Mouse (Mus musculus) hindbrain, embryonic 11.5 days (tissue): Measurements from ENCODE around the gene Fam196a. TPM values are rescaled to one million over a fixed set of nuclear protein-coding genes. Genes with fewer than 3 reads are reported as not detected.

Source experiments
- ATAC-seq: fragments of 200-750 bp; cut with Nextera tagmentation; 2 replicates; pipeline ENCODE4 v1.8.0; 2017; ENCODE audit warnings: mild to moderate bottlenecking, moderate TSS enrichment, moderate library complexity; ENCODE audit not compliant: low FRiP score
- DNase-seq: peaks from one replicate; pipeline ENCODE4 v3.0.0-alpha.2; 2015; ENCODE audit warnings: low spot score
- H3K27ac ChIP-seq: fragments of 300-500 bp; sonication (generic); 2 replicates; pipeline ENCODE4 v1.5.1; 2014; ENCODE audit warnings: mild to moderate bottlenecking, low read depth, low read length
- H3K27me3 ChIP-seq: fragments of 300-500 bp; sonication (generic); 2 replicates; pipeline ENCODE4 v1.6.1; 2014; ENCODE audit warnings: mild to moderate bottlenecking, low read length, moderate library complexity, mixed read lengths; ENCODE audit not compliant: control insufficient read depth, insufficient read depth
- H3K36me3 ChIP-seq: fragments of 300-500 bp; sonication (generic); 2 replicates; pipeline ENCODE4 v1.6.1; 2014; ENCODE audit warnings: mild to moderate bottlenecking, low read length, moderate library complexity, mixed read lengths; ENCODE audit not compliant: control insufficient read depth, insufficient read depth
- H3K4me1 ChIP-seq: fragments of 300-500 bp; sonication (generic); replicated peaks from 2 replicates; pipeline ENCODE4 v1.6.1; 2014; ENCODE audit warnings: low read length, mixed read lengths; ENCODE audit not compliant: control insufficient read depth, insufficient read depth
- H3K4me2 ChIP-seq: fragments of 300-500 bp; sonication (generic); replicated peaks from 2 replicates; pipeline ENCODE4 v1.6.1; 2014; ENCODE audit warnings: mild to moderate bottlenecking, low read depth, low read length
- H3K4me3 ChIP-seq: fragments of 300-500 bp; sonication (generic); 2 replicates; pipeline ENCODE4 v1.5.1; 2014; ENCODE audit warnings: low read depth, low read length
- H3K9ac ChIP-seq: fragments of 300-500 bp; sonication (generic); 2 replicates; pipeline ENCODE4 v1.6.1; 2014; ENCODE audit warnings: low read depth, low read length
- H3K9me3 ChIP-seq: fragments of 300-500 bp; sonication (generic); 2 replicates; pipeline ENCODE4 v1.6.1; 2016; ENCODE audit warnings: low read length; ENCODE audit not compliant: control insufficient read depth
- WGBS: fragments of 180-500 bp; shearing (Covaris S2); extraction: QIAGEN DNeasy Blood & Tissue Kit; methylation state at CpG from one replicate; pipeline ENCODE4 v1.1.7; 2014; 5-methylcytosine and 5-hydroxymethylcytosine counted together
- polyA plus RNA-seq: library from polyadenylated mRNA; unstranded; fragments of >200 nt; fragmentation: Nextera tagmentation; extraction: Ambion mirVana; gene quantifications from 2 replicates; pipeline ENCODE4 v1.2.1, GENCODE M21; 2014

Fam196a gene
- polyA plus RNA-seq, result 2.4 and 3.1 TPM in 2 replicates

DNA sequence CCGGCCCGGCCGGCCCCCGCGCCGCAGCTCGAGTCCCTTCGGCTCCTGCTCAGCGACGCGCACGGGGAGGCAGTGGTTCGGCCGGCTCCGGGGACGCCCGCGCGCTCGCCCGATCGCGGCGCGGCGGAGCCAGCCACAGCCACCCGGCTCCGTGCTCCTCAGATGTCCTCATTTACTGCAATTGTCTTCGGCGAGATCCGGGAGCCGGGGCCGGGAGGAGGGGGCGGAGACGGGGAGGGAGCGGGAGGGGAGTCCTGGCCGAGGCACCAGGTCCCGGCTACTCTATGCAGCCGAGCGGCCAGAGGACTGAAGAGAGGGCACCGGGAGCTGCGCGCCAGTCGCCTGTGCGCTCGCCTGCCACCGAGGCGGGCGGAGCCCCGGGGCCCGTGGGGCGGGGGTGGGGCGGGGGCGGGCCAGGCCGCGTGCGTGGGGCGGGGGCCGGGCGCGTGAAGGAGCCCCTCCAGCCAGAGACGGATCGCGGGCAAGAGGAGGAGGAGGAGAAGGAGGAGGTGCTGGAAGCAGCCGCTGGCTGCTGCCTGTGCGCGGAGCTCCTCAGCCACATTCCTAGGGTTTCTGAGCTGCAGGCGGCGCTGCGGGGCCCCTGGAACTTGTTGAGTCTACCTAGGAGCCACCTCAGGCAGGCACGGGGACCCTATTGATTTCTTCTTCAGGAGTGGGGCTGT lies at the start of gene Fam196a:
TSS of gene Fam196a (minus strand) at position 504 of the 683 bp plus-strand sequence.
- Histone ChIP-seq H3K4me2 (peak within 1 kb of the TSS; percentile 84), H3K4me1 (no peaks in the 10 kb centered on the region; the same call in 1 of the 2 replicates), H3K4me3 (peak within 1 kb of the TSS; percentile 46), H3K9ac (peak within 1 kb of the TSS; percentile 42), H3K36me3 (no peaks in the 10 kb centered on the region), H3K27ac (no peak within 1 kb of the TSS), H3K27me3 (peaks cover 15% of the 10 kb centered on the region), H3K9me3 (no peaks in the 10 kb centered on the region)
- WGBS, result 0% methylated on average over 29 of the region's 71 CpGs
- DNase-seq (peak; percentile 70), ATAC-seq (peak; percentile 90)

GRCm38 (mm10) chr7:134961608-134962007 lies 23.4 kb upstream of the Fam196a start:
- Histone ChIP-seq H3K4me3 (no peak overlapping the region), H3K4me1 (no peaks in the 10 kb centered on the region), H3K9me3 (no peaks in the 10 kb centered on the region), H3K27ac (no peak overlapping the region), H3K36me3 (no peaks in the 10 kb centered on the region), H3K9ac (no peak overlapping the region), H3K27me3 (no peaks in the 10 kb centered on the region), H3K4me2 (no peak overlapping the region)
- no peak for ATAC-seq
- 80% methylated on average over 2 of the region's 2 CpGs for WGBS
- DNase-seq, result no peak

DNA sequence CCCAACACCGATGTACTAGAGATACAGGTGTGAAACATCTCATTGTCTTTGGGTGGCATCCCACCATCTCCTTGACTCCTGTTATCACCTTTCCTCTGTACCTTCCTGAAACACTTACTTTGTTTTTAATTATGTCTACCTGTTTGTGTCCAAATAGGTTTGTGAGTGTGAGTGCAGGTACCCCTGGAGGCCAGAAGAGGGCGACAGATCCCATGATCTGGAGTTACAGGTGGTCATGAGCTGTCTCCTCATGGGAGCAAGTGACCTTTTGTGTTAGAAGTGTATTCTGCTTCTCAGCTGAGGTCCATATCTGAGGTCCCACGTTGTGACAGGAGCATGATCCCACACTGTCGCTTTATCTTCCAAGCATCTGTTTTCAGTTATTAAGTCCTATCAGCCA lies 22.6 kb upstream of the Fam196a start:
- ATAC-seq (no peak), DNase-seq (peak; percentile 18)
- Histone ChIP-seq H3K9me3 (no peaks in the 10 kb centered on the region), H3K27ac (no peak overlapping the region), H3K4me1 (no peaks in the 10 kb centered on the region), H3K27me3 (no peaks in the 10 kb centered on the region), H3K4me3 (no peak overlapping the region), H3K4me2 (no peak overlapping the region), H3K9ac (no peak overlapping the region), H3K36me3 (no peaks in the 10 kb centered on the region)
- 68% methylated on average over 4 of the region's 4 CpGs for WGBS

DNA sequence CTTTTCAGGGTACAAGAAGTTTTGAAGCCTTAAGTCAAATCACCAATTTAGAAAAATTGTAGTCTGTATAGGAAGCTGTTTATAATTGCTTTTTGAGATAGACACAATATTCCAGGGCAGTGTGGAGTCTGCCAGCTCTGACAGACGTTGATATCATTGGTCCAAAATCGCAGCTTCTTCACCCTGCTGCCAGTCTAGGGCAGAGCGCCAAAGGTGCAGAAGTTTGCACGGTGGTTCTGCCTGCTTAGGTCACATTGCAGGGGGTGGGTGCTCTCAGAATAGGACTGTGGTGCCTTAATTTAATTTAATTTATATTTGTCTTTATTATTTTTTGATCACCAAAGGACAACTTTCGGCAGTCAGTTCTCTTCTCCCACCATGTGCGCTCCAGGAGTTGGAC lies 20.9 kb upstream of the Fam196a start:
- ATAC-seq, result no peak
- H3K9ac ChIP-seq, result no peak overlapping the region
- H3K27ac ChIP-seq, result no peak overlapping the region
- H3K36me3 ChIP-seq, result no peaks in the 10 kb centered on the region
- H3K27me3 ChIP-seq, result no peaks in the 10 kb centered on the region
- H3K4me1 ChIP-seq, result no peaks in the 10 kb centered on the region
- 94% methylated on average over 6 of the region's 6 CpGs for WGBS
- H3K4me2 ChIP-seq, result no peak overlapping the region
- DNase-seq, result no peak
- no peaks in the 10 kb centered on the region for H3K9me3 ChIP-seq
- H3K4me3 ChIP-seq, result no peak overlapping the region

- Histone ChIP-seq H3K9ac (no peak overlapping the region), H3K27me3 (no peaks in the 10 kb centered on the region), H3K9me3 (no peaks in the 10 kb centered on the region), H3K4me1 (no peaks in the 10 kb centered on the region), H3K27ac (no peak overlapping the region), H3K4me3 (no peak overlapping the region), H3K4me2 (no peak overlapping the region), H3K36me3 (no peaks in the 10 kb centered on the region)
- peak; percentile 14 for DNase-seq
- 87% methylated on average over 7 of the region's 7 CpGs for WGBS
- ATAC-seq, result no peak
These were observed 7.9 kb upstream of the Fam196a start for GRCm38 (mm10) chr7:134945925-134946716.

GRCm38 (mm10) chr7:134943701-134944100 lies 5.5 kb upstream of the Fam196a start:
- Histone ChIP-seq H3K9me3 (no peaks in the 10 kb centered on the region), H3K9ac (no peak overlapping the region), H3K36me3 (no peaks in the 10 kb centered on the region), H3K4me2 (no peak overlapping the region), H3K4me1 (no peaks in the 10 kb centered on the region; the same call in 1 of the 2 replicates), H3K4me3 (no peak overlapping the region), H3K27me3 (no peaks in the 10 kb centered on the region), H3K27ac (no peak overlapping the region)
- WGBS, result 79% methylated on average over 7 of the region's 7 CpGs
- DNase-seq (no peak), ATAC-seq (no peak)

DNA sequence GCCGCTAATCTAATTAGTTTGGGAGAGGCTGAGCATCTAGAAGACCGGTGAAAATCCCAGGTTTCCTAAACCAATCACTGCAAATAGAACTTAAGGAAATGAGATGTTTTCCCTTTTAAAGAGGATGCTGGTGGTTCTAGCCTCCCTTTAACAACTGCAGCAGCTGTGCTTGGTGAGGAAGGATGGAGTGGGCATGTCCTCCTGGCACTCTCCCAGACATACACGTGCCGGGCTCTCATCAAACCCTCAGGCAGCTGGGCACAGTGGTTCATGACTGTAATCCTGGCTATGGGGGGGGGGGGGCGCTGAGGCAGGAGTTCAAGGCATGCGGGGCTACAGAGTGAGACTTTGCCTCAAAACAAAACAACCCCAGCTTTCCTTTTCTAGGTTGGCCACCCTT lies 4.8 kb upstream of the Fam196a start:
- ATAC-seq (no peak), DNase-seq (no peak)
- no peaks in the 10 kb centered on the region for H3K36me3 ChIP-seq
- no peaks in the 10 kb centered on the region for H3K9me3 ChIP-seq
- no peak overlapping the region for H3K4me2 ChIP-seq
- H3K4me1 ChIP-seq, result no peaks in the 10 kb centered on the region; the same call in 1 of the 2 replicates
- H3K27ac ChIP-seq, result no peak overlapping the region
- WGBS, result 80% methylated on average over 6 of the region's 6 CpGs
- H3K4me3 ChIP-seq, result no peak overlapping the region
- no peak overlapping the region for H3K9ac ChIP-seq
- 0 out of 2 replicates have a peak, but pooled peaks cover 3% of the 10 kb centered on the region for H3K27me3 ChIP-seq

GRCm38 (mm10) chr7:134941891-134942290 lies 3.7 kb upstream of the Fam196a start:
- WGBS, result 97% methylated on average over 6 of the region's 6 CpGs
- Histone ChIP-seq H3K9me3 (no peaks in the 10 kb centered on the region), H3K4me1 (no peaks in the 10 kb centered on the region; the same call in 1 of the 2 replicates), H3K27ac (no peak overlapping the region), H3K4me2 (no peak overlapping the region), H3K27me3 (peaks cover 9% of the 10 kb centered on the region; the same call in 1 of the 2 replicates), H3K4me3 (no peak overlapping the region), H3K9ac (no peak overlapping the region), H3K36me3 (no peaks in the 10 kb centered on the region)
- no peak for ATAC-seq
- no peak for DNase-seq
